Mouse (Mus musculus) G1E-ER4 (cell line): ENCODE results near the gene Rpl38. TPM values are rescaled to one million over a fixed set of nuclear protein-coding genes. Genes with fewer than 3 reads are reported as not detected.

Experiments used
- GATA1 ChIP-seq: IDR thresholded peaks from one replicate; pipeline ENCODE4 v1.8.0; 2012; ENCODE audit warnings: low read length, inconsistent platforms
- polyA plus RNA-seq: library from polyadenylated mRNA; stranded (reverse); fragments of >175 nt; gene quantifications from 2 replicates; pipeline ENCODE4 v1.2.3, GENCODE M21; 2012

The Rpl38 gene
- polyA plus RNA-seq, 1 experiment: 220 TPM

DNA sequence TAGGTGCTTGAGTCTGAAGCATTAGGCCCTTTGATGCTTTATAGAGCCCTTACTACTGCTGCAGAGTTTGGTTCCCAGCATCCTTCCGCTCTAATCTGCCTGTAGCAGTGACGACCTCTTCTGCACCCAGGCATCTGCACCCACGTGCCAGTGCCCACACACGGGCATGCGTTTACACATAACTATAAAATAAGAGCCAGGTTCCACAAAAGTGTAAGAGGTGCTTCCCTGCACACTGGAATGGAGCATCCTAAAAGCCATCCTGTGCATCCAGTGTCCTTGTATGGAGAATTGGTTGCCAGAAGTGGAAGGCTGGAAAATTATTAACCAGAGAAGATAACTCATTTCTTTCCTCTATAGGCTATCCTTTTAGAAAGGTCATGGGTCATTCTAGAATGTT, 2.8 kb downstream of the Rpl38 start:
- TF ChIP-seq GATA1: no peak

DNA sequence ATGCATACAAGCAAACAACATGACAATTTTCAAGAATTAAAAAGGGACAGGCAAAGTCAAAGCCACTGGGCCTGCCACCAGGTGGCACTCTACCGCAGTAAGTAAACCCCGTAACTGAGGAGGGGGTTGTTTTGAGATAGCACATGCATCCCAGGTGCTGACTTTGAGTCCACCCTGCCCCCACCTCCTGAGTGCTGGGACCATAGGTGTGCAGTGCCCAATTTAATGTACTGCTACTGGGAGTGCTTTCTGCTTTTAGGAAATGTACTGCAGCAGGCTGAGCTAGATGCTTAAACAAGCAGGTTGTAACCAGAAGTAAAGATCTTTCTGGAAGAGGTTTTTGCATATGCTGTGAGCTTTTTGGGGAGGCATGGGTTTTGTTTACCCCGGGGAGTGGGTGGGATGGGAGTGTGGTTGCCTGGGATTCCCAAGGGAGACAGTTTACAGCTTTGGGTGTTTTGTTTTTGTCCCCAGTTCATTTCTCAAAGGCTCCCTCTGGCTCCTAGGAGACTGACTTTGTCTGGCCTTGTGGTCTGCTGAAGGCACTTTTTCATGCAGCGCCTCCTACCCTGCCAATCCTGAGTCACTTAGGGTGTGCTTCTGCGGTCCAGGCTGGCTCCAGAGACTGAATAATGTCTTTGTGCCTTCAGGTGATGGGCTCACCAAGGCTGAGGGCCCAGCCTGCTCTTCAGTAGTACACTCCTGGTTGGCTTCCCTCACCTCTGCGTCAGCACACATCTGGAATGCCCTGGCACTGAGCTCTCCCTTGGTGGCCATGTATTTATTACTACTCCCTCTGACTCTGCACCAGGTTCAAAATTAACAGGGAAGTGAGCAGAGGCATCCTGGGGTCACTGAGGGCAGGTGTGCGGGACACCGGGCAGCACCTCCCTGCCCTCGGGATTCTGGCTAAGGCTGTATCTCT, 4.7 kb downstream of the Rpl38 start:
- no peak for TF ChIP-seq GATA1

DNA sequence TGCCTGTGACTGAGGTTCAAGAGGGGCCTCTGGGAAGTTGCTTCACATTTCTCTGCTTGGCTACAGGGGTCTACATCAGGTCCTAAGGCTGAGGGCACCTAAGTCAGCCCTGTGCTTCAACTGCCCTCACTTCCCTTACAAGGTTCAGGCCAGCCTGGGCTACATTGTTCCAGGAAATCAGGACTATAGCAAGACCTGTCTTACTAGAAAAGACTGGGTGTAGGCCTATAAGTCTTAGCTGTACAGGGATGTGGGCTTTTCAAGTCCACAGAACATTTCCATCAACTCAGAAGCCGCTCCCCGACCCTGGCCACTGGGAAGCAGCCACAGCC, 5.4 kb downstream of the Rpl38 start:
- TF ChIP-seq GATA1: no peak

DNA sequence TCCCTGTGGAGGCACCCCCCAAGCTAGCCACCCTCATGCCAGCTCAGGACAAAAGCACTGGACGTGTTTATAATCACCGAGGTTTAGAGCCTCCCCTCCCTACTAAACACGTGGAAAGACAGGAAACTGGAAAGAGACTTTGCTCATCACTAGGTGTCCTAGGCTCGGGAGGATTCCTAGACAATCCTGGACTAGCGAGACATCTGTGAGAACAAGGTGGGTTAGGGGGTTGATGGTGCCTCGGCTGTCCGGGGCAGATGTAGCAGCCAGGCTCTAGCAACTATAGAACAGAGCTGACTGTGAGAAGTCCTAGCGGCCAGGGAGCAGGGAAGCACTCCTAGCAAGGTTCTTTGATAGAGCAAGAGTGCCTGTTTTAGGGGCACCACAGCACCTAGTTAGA, 5.9 kb downstream of the Rpl38 start:
- no peak for TF ChIP-seq GATA1

DNA sequence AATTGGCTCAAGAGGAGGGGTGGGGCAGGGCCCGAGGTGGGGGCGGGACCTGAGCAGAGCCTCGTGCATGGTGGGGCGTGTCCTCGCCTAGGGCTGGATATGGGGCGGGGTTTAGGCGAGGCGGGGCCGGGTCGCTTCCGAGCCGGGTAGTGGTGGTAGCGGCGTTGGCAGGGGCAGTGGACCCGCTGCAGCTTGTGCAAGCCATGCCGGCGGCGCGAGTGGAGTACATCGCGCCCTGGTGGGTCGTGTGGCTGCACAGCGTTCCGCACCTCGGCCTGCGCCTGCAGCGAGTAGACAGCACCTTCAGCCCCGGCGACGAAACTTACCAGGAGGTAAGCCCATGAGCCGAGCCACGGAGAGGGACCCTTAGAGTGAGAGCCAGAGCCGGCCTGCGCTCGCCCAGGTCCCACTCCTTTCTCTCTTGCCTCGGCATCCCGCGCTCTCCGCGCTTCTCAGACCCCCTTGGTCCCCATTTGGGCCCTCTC, 7.1 kb downstream of the Rpl38 start, which contains the start of gene Ttyh2:
Ttyh2 (plus strand) TSS at position 91 of the 485 bp plus-strand sequence.
- no peak for TF ChIP-seq GATA1

DNA sequence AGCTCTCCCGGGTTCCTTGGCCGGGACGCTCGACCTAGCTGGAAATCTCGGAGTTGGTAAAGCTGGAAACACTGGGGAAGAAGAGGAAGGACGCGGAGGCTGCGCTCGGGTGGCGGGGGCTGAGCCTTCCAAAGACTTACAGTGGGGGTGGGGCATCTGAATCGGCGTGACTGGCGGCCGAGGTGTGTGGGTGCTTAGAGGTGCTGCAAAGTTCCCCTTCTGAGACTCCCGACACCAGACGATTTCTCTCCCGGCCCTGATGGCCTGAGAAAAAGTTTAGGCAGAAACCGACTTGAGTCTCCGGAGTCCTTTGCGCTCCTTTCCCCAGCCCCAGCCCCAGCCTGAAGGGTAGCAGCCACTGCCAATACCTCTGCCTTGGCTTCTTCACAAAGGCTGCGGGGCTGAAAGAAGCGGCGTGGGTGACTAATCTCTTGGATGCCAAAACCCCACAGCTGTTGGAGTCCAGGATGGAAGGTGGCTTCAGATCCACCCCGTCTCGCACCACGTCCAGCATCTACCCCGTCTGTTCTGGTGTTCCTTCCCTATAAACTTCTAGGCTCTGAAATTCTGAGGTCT, 7.6 kb downstream of the Rpl38 start:
- TF ChIP-seq GATA1: no peak

DNA sequence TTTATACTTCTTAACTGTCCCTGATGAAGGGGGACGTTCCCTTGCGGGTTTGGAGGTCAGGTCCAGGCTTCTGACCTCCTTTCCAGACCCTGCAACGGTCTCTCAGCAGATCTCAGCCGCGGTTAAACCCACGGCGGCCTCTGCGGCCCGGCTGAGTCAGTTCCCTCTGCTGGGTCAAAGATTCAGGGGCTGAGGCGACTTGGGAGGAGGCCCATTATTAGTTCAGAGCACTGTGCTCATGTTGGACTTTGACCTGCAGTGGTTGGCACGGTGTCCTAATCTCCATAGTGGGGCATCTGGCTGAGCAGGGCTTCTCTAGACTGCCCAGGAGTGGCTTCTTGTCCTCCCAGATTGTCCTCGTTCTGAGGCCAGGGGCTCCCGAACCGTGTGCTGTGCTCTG, 8.1 kb downstream of the Rpl38 start:
- no peak for TF ChIP-seq GATA1

DNA sequence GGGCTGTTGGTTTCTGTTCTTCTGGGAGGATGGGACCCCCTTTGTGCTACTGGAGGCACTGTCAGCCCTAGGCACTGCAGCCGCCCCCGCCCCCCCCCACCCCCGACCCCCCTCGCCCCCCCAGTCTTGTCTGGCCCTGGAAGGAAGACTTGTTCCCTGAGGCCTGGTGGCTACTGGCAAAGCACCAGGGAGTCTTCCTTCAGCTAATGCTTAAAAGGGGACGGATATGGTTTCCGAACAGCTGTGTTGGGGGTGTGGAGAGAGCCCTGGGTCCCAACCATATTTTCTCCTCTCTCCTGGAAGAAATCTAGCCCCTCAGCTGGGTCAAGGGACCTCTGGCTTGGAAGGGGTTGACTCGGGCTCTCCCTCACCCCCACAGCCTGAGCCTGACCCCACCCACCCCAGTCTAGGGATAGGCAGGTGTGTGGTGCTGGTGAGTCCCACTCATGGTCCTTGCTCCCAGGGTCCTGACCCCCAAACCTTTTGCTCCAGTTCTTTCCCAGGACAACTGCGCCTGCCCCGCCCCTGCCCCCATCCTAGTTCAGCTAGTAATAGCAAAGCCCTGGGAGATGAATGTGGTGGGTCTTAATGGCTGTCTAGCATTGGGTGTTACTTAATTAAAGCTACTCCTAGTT, 8.7 kb downstream of the Rpl38 start:
- no peak for TF ChIP-seq GATA1

DNA sequence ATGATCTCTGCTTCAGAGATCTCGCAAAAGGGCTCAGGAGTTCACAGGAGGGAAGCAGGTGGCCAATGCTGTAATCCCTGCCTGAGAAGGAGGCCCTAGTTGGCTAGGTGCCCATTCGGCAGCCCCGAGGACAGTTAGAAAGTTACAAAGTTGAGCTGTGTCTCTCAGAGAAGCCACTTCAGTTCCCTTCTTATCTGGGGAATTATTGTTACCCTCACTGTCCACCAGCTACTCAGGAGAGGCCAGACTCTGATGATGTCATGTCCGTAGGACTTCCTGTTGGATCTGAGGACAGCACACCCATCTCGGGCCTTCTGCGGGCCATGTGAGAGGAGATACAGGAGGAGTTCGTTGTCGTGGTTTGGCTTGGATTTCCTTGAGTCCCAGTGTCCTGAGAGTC, 11.3 kb downstream of the Rpl38 start:
- no peak for TF ChIP-seq GATA1

DNA sequence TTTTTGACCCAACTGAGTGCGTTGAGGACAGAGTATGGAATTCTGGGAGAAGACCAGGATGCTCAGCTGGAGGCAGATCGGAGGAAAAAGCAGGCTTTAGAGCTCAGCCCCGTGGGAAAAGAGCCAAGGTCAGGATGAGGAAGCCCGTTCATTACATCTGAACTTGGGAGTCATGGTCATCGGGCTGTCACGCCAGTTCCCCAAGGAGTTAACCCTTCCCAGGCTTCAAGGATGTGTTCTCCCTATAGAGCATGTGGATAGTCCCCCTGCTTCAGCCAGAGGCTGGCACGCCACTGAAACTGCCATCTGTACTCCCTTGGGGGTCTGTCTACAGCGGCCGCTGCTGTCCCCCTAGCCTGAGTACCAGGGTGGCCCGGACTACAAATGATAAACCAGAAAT, 12.0 kb downstream of the Rpl38 start:
- TF ChIP-seq GATA1: no peak

DNA sequence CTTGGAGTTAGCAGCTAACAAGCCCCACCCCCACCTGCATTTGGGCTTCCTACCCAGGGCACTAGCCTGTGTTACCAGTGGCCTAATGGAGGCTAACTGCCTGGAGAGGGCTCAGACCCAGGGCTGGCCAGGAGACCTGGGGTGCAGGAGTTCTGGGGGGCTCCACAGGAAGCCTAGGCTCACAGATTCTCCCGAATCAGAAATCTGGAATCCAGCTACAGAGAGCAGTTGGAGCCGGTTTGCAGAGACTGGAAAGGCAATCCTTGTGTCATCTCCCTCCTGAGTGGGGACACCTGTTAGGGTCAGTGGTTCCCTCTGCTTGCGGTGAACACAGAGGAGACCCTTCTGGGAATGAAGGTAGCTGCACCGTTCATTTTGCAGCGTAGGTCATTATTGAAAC, 12.7 kb downstream of the Rpl38 start:
- TF ChIP-seq GATA1: no peak

DNA sequence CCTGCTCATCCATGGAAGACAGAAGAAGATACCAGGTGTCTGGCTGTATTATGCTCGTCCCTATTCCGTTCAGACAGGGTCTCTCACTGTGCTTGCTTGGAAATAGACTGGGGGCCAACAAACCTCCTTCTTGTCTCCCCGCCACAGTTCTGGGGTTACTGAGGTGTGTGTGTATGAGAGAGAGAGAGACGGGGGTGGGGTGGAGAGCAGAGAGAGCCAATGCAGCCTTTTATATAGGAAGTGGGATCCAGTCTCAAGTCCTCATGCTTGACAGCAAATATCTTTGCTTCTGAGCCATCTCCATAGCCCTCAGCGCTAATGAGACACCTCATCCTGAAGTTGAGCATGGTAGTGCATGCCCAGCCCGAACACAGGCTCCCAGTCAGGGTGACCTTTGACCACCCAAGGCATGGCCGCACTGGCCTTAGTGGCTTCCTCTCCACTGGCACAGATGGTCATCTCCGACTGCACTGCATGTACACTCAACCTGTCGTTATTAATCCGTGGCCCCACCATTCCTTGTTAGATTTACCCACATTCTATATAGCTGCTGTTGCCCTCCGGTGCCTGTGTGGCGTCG, 14.1 kb downstream of the Rpl38 start:
- no peak for TF ChIP-seq GATA1

DNA sequence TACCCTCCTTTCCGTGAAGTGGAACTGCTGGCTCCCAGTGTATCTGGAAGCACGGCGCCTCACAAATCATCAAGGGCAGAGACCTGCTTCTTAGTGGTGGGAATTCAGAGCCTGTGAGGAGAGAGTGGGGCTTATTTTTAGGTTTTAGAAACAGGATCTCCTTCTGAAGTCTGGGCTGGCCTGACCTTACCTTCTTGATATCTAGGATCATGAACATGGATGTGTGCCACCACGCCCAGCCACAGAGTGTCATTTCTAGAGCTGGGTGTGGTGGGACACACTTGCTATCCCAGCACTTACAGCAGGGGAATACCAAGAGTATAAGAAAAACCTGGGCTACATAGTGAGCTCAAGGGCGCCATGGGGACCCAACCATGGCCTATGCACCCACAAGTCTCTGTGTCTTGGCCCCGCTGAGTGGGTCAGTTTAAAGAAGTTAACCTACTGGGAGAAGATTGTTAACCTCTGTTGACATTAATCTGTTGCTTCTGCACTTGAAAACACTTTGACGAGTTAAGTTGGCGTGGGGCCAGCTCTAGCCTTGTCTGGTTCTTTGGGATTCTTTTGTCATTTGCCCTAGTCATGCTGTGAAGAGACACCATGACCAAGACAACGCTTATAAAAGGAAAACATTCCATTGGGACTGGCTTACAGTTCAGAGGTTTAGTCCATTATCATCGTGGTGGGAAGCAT, 14.9 kb downstream of the Rpl38 start:
- no peak for TF ChIP-seq GATA1

DNA sequence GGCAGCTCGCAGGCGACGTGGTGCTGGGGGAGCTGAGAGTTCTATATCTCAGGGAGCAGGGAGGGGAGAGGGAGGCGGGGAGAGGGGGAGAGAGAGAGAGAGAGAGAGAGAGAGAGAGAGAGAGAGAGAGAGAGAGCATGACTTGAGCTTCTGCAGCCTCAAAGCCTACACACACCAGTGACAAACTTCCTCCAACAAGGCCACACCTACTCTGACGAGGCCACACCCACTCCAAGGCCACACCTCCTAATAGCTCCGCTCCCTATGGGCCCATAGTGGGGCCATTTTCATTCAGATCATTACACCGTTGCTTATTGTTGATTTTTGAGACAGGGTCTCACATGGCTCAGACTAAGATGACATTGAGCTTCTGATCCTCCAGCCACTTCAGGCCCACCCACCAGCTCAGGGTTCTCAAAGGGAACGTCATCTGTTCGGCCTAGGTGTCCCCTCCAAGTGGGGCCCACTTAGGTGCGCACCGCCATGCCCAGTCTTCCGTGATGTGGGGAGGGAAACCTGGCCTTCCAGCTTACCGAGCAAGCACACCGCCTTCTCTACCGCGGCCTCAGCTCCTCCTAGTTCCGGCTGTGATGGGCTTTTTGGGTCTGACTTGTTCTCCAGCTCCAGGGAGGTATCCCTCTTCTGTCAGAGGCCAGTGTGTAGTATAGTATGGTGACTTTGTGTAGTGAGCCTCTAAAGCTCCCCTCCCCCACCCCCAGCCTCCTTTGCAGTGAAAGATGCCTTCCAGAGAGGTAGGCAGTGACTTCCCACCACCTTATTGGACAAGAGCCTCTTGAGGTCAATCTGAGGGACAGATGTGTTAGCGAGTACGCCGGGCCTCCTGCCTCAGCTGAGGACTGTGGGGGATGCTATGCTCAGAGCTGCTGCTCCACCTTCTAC, 15.6 kb downstream of the Rpl38 start:
- TF ChIP-seq GATA1: no peak

DNA sequence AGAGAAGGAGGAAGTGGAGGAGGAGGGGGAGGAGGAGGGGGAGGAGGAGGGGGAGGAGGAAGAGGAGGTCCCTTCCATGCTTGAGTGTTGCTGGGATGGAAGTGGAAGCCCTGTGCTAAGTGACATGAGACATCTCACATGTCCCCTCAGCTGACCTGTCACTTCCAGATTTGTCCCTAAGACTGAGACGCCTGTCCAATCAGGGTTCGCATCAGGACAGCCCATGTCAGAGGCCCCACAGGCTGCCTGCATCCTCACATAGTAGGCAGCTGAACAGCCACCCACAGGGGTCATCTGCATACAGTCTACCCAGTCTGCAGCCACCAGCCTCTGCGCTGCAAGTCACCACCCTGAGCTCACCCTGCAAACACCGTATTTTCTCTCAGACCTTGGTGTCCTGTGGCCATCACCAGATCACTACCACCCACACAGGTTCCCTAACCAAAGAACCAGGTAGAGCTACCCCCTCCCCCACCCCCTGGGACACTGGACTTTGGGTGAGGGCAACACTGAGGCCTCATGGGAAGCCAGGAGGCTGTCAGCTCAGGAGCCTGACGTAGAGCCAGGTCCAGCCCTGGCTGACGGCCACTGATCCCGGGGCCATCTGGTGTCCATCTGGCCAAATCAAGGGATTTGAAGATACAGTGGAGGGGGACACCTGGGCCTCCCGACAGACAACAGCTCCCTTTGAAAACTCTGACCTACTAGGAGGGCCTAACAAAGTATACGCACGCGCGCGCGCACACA, 16.5 kb downstream of the Rpl38 start:
- no peak for TF ChIP-seq GATA1
